Mouse (Mus musculus): ENCODE data around the gene Uxt. TPM values are rescaled to one million over a fixed set of nuclear protein-coding genes. Genes with fewer than 3 reads are reported as not detected.

The Uxt gene
- 46.1 and 49.8 TPM in 2 replicates for polyA plus RNA-seq (2014; fragmentation: Nextera tagmentation; extraction: Ambion mirVana)

GRCm38 (mm10) chrX:20961477-20962378, at the start of gene Uxt:
Uxt (minus strand) TSS chrX:20962017.
- no peaks in the 10 kb centered on the region for H3K9me3 ChIP-seq (ENCODE audit: control insufficient read depth, low read depth, low read length)
- no peaks in the 10 kb centered on the region for H3K4me1 ChIP-seq (ENCODE audit: control insufficient read depth, insufficient read depth, low read length)
- no peaks in the 10 kb centered on the region for H3K27me3 ChIP-seq (ENCODE audit: control insufficient read depth, insufficient read depth, low read length)
- peak within 1 kb of the TSS; percentile 67 for H3K27ac ChIP-seq (ENCODE audit: low read length)
- ATAC-seq (ENCODE audit: insufficient number of reproducible peaks, insufficient read depth, low FRiP score, low read depth) = peak; percentile 95
- 17% methylated on average over 57 of the region's 57 CpGs for WGBS
- peak within 1 kb of the TSS; percentile 36 for H3K4me2 ChIP-seq (replicated peaks; ENCODE audit: low read depth, low read length)
- H3K4me3 ChIP-seq (ENCODE audit: low read depth, low read length) = peak within 1 kb of the TSS; percentile 45
- peaks cover 2% of the 10 kb centered on the region; the same call in 1 of the 2 replicates for H3K36me3 ChIP-seq (ENCODE audit: control insufficient read depth, insufficient read depth, low read length)
- H3K9ac ChIP-seq (replicated peaks; ENCODE audit: low read depth, low read length) = no peak within 1 kb of the TSS

DNA sequence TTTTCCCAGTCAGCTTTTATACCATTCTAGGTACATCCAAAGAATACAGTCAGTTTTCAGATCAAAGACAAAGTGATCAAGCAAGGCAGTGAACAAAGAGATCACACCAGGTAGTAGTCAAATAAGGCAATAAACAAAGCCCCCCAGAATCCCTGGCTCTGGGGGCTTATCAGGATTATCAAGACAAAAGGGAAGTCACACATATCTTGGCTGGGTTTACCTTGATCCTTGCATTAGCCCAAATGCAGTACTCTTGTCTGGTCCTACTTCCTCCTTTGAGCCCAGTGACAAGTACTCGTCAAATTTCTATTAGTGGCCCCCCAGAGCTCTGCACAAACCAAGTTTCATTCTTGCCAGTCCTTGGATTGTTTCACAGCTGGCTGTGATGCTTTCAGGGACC, 19.1 kb upstream of the Uxt start:
- no peaks in the 10 kb centered on the region for H3K4me1 ChIP-seq (ENCODE audit: control insufficient read depth, insufficient read depth, low read length)
- ATAC-seq (ENCODE audit: insufficient number of reproducible peaks, insufficient read depth, low FRiP score, low read depth) = no peak
- WGBS = 76% methylated on average over 1 of the region's 1 CpGs
- no peak overlapping the region for H3K9ac ChIP-seq (replicated peaks; ENCODE audit: low read depth, low read length)
- no peaks in the 10 kb centered on the region for H3K27me3 ChIP-seq (ENCODE audit: control insufficient read depth, insufficient read depth, low read length)
- no peaks in the 10 kb centered on the region for H3K9me3 ChIP-seq (ENCODE audit: control insufficient read depth, low read depth, low read length)
- no peak overlapping the region for H3K4me2 ChIP-seq (replicated peaks; ENCODE audit: low read depth, low read length)
- no peaks in the 10 kb centered on the region for H3K36me3 ChIP-seq (ENCODE audit: control insufficient read depth, insufficient read depth, low read length)
- no peak overlapping the region for H3K4me3 ChIP-seq (ENCODE audit: low read depth, low read length)
- H3K27ac ChIP-seq (ENCODE audit: low read length) = no peak overlapping the region

GRCm38 (mm10) chrX:20950191-20950880, 11.5 kb downstream of the Uxt start, which contains the start of gene Elk1:
Elk1 (minus strand) TSS chrX:20950608.
- no peaks in the 10 kb centered on the region for H3K27me3 ChIP-seq (ENCODE audit: control insufficient read depth, insufficient read depth, low read length)
- ATAC-seq (ENCODE audit: insufficient number of reproducible peaks, insufficient read depth, low FRiP score, low read depth) = peak; percentile 97
- 15% methylated on average over 30 of the region's 30 CpGs for WGBS
- H3K27ac ChIP-seq (ENCODE audit: low read length) = no peak within 1 kb of the TSS
- H3K9me3 ChIP-seq (ENCODE audit: control insufficient read depth, low read depth, low read length) = no peaks in the 10 kb centered on the region
- no peaks in the 10 kb centered on the region for H3K4me1 ChIP-seq (ENCODE audit: control insufficient read depth, insufficient read depth, low read length)
- peak within 1 kb of the TSS; percentile 55 for H3K4me3 ChIP-seq (ENCODE audit: low read depth, low read length)
- H3K4me2 ChIP-seq (replicated peaks; ENCODE audit: low read depth, low read length) = peak within 1 kb of the TSS; percentile 42
- H3K36me3 ChIP-seq (ENCODE audit: control insufficient read depth, insufficient read depth, low read length) = no peaks in the 10 kb centered on the region
- no peak within 1 kb of the TSS; the same call in 1 of the 2 replicates for H3K9ac ChIP-seq (replicated peaks; ENCODE audit: low read depth, low read length)

- no peak for ATAC-seq (ENCODE audit: insufficient number of reproducible peaks, insufficient read depth, low FRiP score, low read depth)
- H3K9me3 ChIP-seq (ENCODE audit: control insufficient read depth, low read depth, low read length) = no peaks in the 10 kb centered on the region
- 14% methylated on average over 4 of the region's 4 CpGs for WGBS
- no peaks in the 10 kb centered on the region for H3K36me3 ChIP-seq (ENCODE audit: control insufficient read depth, insufficient read depth, low read length)
- H3K4me1 ChIP-seq (ENCODE audit: control insufficient read depth, insufficient read depth, low read length) = no peaks in the 10 kb centered on the region
- H3K4me2 ChIP-seq (replicated peaks; ENCODE audit: low read depth, low read length) = no peak overlapping the region
- H3K27ac ChIP-seq (ENCODE audit: low read length) = no peak overlapping the region
- no peak overlapping the region for H3K4me3 ChIP-seq (ENCODE audit: low read depth, low read length)
- no peaks in the 10 kb centered on the region for H3K27me3 ChIP-seq (ENCODE audit: control insufficient read depth, insufficient read depth, low read length)
- H3K9ac ChIP-seq (replicated peaks; ENCODE audit: low read depth, low read length) = no peak overlapping the region
Observed at GRCm38 (mm10) chrX:20946055-20946454, 15.8 kb downstream of the Uxt start.

DNA sequence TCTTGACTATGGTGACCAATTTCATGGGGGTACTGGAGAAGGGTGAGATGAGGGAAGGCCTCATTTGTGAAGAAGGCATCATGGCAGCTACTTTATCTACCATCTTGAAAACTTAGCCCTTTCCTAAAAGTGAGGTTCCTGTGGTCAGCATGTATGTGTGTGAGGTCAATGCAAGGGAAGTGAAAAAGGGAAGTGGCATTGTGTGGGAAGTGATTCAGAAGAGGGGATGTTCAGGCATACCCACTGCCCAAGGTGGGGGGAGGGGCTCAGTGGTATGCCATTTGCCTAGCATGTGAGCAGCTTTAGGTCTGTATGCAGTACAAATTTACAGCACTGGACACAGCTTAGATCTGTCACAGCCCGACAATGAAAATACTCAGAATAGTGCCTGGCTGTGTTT, 29.9 kb downstream of the Uxt start:
- no peak overlapping the region for H3K9ac ChIP-seq (replicated peaks; ENCODE audit: low read depth, low read length)
- no peaks in the 10 kb centered on the region for H3K27me3 ChIP-seq (ENCODE audit: control insufficient read depth, insufficient read depth, low read length)
- no peaks in the 10 kb centered on the region for H3K9me3 ChIP-seq (ENCODE audit: control insufficient read depth, low read depth, low read length)
- no peaks in the 10 kb centered on the region for H3K4me1 ChIP-seq (ENCODE audit: control insufficient read depth, insufficient read depth, low read length)
- H3K4me3 ChIP-seq (ENCODE audit: low read depth, low read length) = no peak overlapping the region
- H3K36me3 ChIP-seq (ENCODE audit: control insufficient read depth, insufficient read depth, low read length) = no peaks in the 10 kb centered on the region; the same call in 1 of the 2 replicates
- no peak for ATAC-seq (ENCODE audit: insufficient number of reproducible peaks, insufficient read depth, low FRiP score, low read depth)
- H3K4me2 ChIP-seq (replicated peaks; ENCODE audit: low read depth, low read length) = no peak overlapping the region
- WGBS = 90% methylated on average over 1 of the region's 1 CpGs
- H3K27ac ChIP-seq (ENCODE audit: low read length) = no peak overlapping the region

GRCm38 (mm10) chrX:20931364-20931763, 30.5 kb downstream of the Uxt start, which contains the start of gene Cfp:
Cfp (minus strand) TSS chrX:20931555.
- Histone ChIP-seq H3K36me3 (ENCODE audit: control insufficient read depth, insufficient read depth, low read length) (no peaks in the 10 kb centered on the region; the same call in 1 of the 2 replicates), H3K9ac (replicated peaks; ENCODE audit: low read depth, low read length) (no peak within 1 kb of the TSS), H3K27me3 (ENCODE audit: control insufficient read depth, insufficient read depth, low read length) (no peaks in the 10 kb centered on the region), H3K4me2 (replicated peaks; ENCODE audit: low read depth, low read length) (no peak within 1 kb of the TSS), H3K4me3 (ENCODE audit: low read depth, low read length) (no peak within 1 kb of the TSS), H3K9me3 (ENCODE audit: control insufficient read depth, low read depth, low read length) (no peaks in the 10 kb centered on the region), H3K4me1 (ENCODE audit: control insufficient read depth, insufficient read depth, low read length) (no peaks in the 10 kb centered on the region), H3K27ac (ENCODE audit: low read length) (no peak within 1 kb of the TSS)
- no peak for ATAC-seq (ENCODE audit: insufficient number of reproducible peaks, insufficient read depth, low FRiP score, low read depth)
- 65% methylated on average over 1 of the region's 1 CpGs for WGBS

- H3K4me3 ChIP-seq (ENCODE audit: low read depth, low read length) = no peak overlapping the region
- H3K9ac ChIP-seq (replicated peaks; ENCODE audit: low read depth, low read length) = no peak overlapping the region
- no peaks in the 10 kb centered on the region for H3K9me3 ChIP-seq (ENCODE audit: control insufficient read depth, low read depth, low read length)
- H3K4me1 ChIP-seq (ENCODE audit: control insufficient read depth, insufficient read depth, low read length) = no peaks in the 10 kb centered on the region
- no peak overlapping the region for H3K4me2 ChIP-seq (replicated peaks; ENCODE audit: low read depth, low read length)
- H3K27me3 ChIP-seq (ENCODE audit: control insufficient read depth, insufficient read depth, low read length) = no peaks in the 10 kb centered on the region
- WGBS = 86% methylated on average over 1 of the region's 1 CpGs
- H3K36me3 ChIP-seq (ENCODE audit: control insufficient read depth, insufficient read depth, low read length) = no peaks in the 10 kb centered on the region; the same call in 1 of the 2 replicates
- ATAC-seq (ENCODE audit: insufficient number of reproducible peaks, insufficient read depth, low FRiP score, low read depth) = no peak
- H3K27ac ChIP-seq (ENCODE audit: low read length) = no peak overlapping the region
Observed at GRCm38 (mm10) chrX:20929859-20930258, 32.0 kb downstream of the Uxt start.

- H3K9ac ChIP-seq (replicated peaks; ENCODE audit: low read depth, low read length) = no peak overlapping the region
- no peak for ATAC-seq (ENCODE audit: insufficient number of reproducible peaks, insufficient read depth, low FRiP score, low read depth)
- H3K36me3 ChIP-seq (ENCODE audit: control insufficient read depth, insufficient read depth, low read length) = no peaks in the 10 kb centered on the region; the same call in 1 of the 2 replicates
- H3K27me3 ChIP-seq (ENCODE audit: control insufficient read depth, insufficient read depth, low read length) = no peaks in the 10 kb centered on the region
- no peak overlapping the region for H3K4me2 ChIP-seq (replicated peaks; ENCODE audit: low read depth, low read length)
- H3K9me3 ChIP-seq (ENCODE audit: control insufficient read depth, low read depth, low read length) = no peaks in the 10 kb centered on the region
- H3K27ac ChIP-seq (ENCODE audit: low read length) = no peak overlapping the region
- H3K4me3 ChIP-seq (ENCODE audit: low read depth, low read length) = no peak overlapping the region
- H3K4me1 ChIP-seq (ENCODE audit: control insufficient read depth, insufficient read depth, low read length) = no peaks in the 10 kb centered on the region
Observed at GRCm38 (mm10) chrX:20924976-20925375, 36.8 kb downstream of the Uxt start.

All from stomach, embryonic 14.5 days (tissue).